Mouse (Mus musculus) kidney, adult 11 months (tissue): ENCODE measurements around the gene P2ry10.
"Not testable (repeated sequence)": the region's sequence is repeated elsewhere in the genome, so short reads cannot be mapped to it uniquely, and the experiment has no call there.

Experiments used
- DNase-seq: peaks from one replicate; pipeline ENCODE4 v3.0.0; 2022

P2ry10 gene

DNA sequence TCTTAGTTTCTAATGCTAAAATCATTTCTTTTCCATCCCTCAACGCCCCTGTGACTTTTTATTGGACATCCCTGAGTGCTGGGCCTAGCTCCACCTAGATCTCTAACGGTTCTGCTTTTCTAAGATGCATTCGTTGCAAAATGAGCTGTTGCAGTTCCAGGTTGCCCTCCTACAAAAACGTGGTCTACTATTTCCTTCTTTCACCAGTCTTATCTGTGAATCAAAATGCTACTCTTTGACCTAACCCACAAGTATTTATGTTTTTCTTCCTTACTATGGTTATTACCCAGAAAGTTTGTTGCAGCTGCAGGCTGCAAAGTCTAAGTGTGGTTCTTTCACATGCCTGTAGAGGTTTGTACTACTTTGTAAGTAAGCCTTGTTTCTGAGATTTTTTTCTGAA lies at the start of gene P2ry10:
Gene P2ry10 (plus strand): TSS at position 316 of the 400 bp plus-strand sequence.
- DNase-seq: no peak

DNA sequence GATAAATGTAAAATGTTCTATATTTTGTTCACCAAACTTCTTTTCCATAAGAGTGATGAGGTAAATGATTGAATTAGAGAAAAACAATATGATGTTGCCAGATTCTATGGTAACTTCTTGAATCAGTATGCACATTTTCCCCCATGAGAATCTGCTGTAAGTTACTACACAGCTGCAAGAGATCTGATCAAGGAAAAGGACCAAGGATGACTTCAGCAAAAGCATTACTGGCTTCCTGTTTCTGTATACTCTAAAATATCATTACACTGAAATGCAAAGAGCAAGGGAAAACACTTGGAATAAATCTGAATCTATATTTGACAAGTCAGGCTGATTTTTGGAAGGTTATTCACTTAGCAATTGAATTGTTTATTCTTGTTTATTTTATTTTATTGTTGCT lies 49.1 kb upstream of the P2ry10 start:
- DNase-seq: no peak

DNA sequence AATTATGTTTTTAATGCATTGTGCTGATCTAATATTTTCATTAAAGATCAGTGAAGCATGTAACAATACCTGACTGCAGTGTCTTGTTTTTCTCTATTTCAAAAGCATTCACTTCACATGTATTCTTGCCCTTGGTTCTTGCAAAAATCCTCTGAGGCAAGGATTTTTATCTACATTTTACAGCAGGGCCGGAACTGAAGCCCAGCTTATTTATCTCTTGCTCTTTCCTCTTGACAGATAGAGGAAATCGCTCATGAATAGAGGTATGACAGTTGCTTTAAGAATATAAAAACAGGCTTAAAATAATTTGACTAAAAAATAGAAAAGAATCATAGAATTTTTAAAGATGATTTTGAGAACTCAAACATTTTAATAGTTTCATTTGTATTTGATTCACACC lies 48.7 kb upstream of the P2ry10 start:
- DNase-seq: no peak

DNA sequence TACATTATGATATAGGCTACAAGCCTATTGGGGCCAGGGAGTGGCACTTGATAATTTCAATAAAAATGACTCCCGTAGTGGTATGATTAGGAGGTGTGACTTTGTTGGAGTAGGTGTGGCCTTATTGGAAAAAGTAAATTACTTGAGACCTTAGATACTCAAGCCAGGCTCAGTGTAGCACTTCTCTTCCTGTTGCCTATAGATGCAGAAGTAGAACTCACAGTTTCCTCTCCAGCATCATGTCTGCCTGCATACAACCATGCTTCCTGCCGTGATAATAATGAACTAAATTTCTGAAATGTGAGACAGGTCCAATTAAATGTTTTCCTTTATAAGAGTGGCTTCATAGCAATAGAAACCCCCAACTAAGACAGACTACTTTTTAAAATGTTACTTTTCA lies 45.9 kb upstream of the P2ry10 start:
- no peak for DNase-seq

DNA sequence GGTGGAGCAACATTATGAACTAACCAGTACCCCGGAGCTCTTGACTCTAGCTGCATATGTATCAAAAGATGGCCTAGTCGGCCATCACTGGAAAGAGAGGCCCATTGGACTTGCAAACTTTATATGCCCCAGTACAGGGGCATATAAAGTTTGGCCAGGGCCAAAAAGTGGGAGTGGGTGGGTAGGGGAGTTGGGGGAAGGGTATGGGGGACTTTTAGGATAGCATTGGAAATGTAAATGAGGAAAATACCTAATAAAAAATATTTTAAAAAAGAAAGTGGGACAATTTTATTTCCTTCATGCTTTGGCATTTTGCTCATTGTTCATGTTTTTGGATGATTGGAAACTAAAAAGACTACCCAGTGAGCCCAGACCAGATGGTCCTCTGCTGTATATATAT lies 4.9 kb upstream of the P2ry10 start:
- DNase-seq: not testable (repeated sequence)

DNA sequence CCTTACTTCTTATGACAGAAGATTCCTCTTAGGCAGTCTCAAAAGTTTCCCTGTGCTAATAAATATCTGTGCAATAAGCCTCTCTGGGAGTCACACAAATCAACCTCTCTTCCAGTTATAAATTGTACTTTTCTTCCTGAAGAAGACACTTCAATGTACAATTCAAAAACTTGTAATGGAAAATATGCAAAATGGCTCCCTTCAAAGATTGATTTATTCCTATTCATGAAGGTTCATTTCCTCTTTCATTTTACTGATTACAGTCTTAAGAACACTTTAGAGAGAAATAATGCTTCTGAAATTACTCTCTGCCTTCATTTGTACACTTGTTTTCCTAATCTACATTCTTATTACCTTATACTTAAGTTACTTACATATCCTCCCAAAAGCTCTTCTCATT lies 4.0 kb upstream of the P2ry10 start:
- DNase-seq: no peak

DNA sequence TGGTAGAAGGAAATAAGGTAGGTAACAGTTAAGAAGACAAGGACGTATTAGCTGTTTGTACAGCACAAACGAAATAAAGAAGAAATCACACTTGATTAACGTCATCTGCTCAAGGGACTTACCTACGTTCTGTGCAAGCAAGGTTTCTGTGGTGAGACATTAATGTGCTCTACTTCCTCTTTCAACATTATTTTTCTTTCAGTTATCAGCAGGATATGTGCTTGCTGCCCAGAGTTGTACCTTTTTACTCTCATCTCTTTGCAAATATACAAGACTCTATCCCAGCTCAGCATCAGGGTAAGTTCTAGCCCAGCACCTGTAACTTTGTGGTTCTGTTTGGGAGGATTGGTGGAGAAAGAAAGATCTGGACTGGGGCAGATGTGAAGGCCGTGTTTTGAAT lies 839 bp downstream of the P2ry10 start:
- no peak for DNase-seq

DNA sequence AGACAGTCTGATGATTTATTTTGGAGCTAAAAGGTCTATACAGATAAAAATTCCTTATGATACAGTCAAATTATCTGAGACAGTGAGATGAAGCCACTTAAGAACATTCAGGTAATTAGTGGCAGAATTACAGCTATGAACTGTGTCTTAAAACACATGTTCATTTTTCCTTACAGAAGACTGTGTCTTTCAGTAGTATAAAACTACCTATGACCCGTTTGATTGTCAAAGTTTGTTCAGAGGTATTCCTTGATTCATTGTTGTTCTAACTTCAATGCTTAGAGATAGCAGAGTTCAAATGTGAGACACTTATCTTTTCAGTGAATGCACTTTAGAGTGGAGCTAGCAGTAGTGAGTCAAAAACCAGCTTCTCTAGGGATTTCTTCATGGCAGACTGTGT lies 1.6 kb downstream of the P2ry10 start:
- no peak for DNase-seq

DNA sequence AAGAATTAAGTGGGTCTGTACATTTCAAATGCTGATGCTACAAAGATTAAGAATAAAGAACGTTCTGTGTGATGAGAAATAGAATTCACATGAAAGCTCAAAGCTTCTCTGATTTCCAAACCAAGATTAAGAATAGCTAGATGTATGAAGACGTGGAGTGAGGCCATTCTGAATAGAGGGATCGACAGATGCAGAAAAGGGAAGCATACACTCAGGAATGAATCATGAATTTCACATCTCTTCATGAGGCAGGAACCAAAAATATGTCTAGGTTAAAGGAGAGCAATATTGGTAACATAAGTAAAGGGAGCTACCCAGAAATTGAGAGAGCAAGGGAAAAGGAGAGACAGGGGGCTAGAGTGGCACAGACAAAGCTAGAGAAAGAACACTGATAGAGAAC lies 7.3 kb downstream of the P2ry10 start:
- no peak for DNase-seq

DNA sequence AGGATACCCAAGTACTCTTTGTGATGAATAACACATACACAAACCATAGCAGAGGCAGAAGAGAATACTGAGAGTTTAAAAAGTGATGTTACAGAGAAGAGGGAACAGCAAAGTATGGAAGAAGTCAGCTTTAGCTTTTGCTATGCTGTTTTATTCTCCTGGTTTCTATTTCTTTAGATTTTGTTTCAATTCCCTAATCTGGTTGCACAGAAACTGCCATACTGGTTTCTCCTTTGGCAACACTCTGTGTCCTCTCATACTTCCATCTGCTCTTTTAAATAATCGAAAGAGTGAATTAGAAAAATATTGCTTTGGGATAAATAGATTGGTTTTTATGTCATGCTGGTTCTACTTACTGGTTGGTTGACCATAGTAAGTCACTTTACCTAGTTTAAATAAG lies 28.0 kb downstream of the P2ry10 start:
- DNase-seq: no peak

DNA sequence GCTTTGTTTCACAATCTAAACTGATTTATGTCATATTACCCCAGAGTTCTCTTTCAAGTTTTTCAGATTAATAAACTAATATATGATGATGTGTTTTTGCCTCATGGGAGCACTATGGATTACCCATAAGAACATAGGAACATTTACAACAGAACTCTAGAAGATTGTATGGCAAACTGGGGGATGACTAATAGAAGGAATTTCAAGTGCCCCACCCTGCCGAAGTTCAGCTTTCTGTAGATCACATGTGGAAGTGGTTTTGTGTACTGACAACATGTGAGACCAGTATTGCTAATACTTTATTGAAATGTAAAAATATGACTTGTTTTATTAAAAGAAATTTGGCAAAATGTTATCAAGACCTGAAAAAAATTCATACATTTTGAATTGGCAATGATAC lies 28.7 kb downstream of the P2ry10 start:
- DNase-seq: no peak

DNA sequence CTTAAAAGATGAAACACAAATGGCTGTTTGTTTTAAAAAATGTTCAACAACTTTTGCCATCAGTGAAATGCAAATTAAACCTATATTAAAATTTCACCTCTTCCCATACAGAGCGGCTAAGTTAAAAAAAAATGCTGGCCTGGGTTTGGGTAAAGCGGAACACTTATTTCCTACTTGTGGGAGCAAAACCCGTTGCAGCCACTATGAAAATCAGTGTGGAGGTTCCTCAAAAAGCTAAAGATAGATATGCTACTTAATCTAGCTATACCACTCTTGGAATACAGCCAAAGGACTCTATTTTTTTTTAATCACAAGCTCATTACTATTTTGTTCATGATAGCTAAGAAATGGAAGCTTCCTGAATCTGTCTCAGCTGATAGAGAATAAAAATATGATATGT lies 54.9 kb downstream of the P2ry10 start:
- DNase-seq: no peak

DNA sequence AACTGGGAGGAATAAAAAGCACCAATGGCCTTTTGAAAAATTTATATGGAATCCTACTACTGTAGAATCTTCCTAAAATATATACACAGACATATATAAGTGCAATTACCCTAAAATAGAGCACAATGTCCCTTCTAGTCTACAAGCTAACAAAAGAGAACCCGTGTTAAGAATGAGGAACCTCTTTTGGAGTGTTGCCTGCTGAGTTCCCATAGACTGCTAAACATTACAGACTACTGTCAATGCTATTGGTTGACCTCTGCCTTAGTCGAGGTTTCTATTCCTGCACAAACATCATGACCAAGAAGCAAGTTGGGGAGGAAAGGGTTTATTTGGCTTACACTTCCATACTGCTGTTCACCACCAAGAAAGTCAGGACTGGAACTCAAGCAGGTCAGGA lies 55.6 kb downstream of the P2ry10 start:
- no peak for DNase-seq

DNA sequence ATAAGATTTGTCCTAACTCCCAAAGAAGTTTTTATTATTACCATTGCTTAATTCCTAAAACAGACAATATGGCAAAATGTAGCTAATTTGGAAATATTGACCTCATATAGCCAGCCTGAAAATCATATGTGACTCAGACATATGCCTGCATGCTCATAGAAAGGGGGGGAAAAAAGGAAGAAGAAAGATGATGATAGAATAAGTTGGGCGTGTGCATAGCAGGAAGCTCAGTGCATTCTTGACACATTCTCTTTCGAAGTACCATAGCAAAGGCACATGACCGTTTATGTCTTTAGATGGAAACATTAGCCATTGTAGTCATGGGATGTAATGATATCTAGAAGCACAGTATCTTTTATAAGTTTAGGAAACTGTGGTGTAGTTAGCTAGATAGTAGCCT lies 60.4 kb downstream of the P2ry10 start, which contains the start of gene P2ry10b:
Gene P2ry10b (plus strand): TSS at position 247 of the 400 bp plus-strand sequence.
- DNase-seq: no peak

DNA sequence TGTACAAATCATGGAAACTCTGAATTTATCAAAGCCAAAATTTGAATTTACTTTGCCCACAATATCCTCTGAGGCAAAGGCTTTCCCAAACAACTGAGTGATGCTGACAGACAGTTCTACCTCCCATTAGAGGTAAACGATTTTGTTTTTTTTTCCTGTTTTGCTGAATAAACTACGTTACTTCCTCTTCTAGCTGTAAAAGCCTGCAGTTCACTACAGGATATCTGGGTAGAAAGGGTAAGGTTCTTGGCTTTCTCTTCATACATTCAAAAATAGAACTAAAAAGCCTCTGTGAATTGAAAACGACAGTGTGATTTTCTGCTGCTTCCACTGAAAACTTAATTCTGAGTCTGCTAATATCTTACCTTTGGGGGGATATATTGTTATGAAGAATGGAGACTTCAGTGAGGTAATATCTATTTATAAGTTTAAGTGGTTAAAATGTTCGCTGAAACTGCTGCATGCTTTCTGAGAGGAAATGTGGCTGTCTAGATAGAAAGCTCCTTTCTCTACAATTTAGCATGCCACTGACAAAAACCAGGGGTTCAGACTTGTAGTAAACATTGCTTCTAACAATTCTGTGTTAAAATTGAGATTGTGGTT lies 61.2 kb downstream of the P2ry10 start:
- DNase-seq: no peak

DNA sequence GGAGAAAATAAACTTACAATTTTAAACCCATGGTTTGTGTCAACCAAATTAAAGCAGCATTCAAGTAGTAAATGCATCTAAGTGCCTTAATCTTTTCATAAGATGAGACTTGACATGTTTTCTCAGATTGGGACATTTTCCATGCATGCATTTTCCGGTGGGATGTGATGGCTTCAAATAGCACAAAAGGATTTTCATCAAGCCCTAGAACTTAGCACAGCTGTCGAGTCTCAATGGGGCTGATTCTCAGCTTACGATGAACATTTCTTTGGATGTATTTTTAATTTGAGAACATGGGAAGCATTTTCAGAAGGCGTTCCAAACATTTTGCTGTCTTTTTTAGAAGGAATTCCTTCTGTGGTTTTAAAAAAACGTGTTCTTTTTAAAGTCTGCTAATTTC lies 61.7 kb downstream of the P2ry10 start:
- no peak for DNase-seq

DNA sequence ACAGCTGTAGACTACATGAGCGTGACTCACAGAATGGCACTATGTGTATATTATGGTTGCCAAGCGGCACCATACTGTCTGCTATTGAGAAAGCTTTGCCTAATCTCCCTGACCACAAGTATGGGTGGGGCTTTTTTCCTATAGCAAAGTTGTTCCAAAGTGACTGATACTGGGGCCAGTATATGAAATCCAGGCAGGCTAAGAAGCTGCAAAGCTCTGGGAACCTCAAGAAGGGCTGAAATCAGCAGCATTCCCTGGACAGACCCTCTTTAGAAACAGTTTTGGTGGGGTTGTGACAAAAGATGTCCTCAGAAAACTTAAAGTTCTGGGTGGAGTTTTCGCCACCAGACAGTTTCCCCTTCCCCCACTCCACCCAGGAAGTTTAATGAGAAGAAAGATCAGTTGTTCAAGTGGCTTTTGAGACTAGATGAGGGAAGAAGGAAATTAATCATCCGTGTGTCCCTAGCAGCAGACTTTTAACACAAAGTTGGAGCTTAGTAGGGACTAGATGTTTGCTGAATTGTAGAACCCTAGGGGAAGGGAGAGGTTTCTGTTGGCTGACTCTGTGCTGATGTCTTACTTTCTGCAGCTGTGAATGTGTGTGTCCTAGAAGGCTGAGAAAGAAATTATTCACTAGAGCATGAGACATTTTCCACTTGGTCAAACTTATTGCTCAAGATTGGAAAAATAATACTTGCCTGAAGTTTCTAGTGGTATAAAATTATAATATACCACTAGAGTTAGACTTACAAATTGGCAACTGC lies 62.6 kb downstream of the P2ry10 start:
- DNase-seq: no peak
